Mouse (Mus musculus) neural tube, embryonic 15.5 days (tissue): ENCODE data around the gene Ica1. TPM values are rescaled to one million over a fixed set of nuclear protein-coding genes. Genes with fewer than 3 reads are reported as not detected.

Experiments used
- ATAC-seq: fragments of 200-750 bp; cut with Nextera tagmentation; 2 replicates; pipeline ENCODE4 v1.8.0; 2017; ENCODE audit warnings: mild to moderate bottlenecking, moderate TSS enrichment, moderate library complexity; ENCODE audit not compliant: low FRiP score
- H3K27ac ChIP-seq: fragments of 300-500 bp; sonication (generic); replicated peaks from 2 replicates; pipeline ENCODE4 v1.5.1; 2015; ENCODE audit warnings: mild to moderate bottlenecking, inconsistent platforms
- H3K27me3 ChIP-seq: fragments of 300-500 bp; sonication (generic); replicated peaks from 2 replicates; pipeline ENCODE4 v1.6.1; 2015; ENCODE audit warnings: inconsistent platforms
- H3K36me3 ChIP-seq: fragments of 300-500 bp; sonication (generic); 2 replicates; pipeline ENCODE4 v1.6.1; 2015; ENCODE audit warnings: inconsistent platforms
- H3K4me1 ChIP-seq: fragments of 300-500 bp; sonication (generic); 2 replicates; pipeline ENCODE4 v1.6.1; 2015; ENCODE audit warnings: inconsistent platforms
- H3K4me2 ChIP-seq: fragments of 300-500 bp; sonication (generic); 2 replicates; pipeline ENCODE4 v1.6.1; 2015; ENCODE audit warnings: inconsistent platforms, mild to moderate bottlenecking, moderate library complexity
- H3K4me3 ChIP-seq: fragments of 300-500 bp; sonication (generic); replicated peaks from 2 replicates; pipeline ENCODE4 v1.5.1; 2015; ENCODE audit warnings: mild to moderate bottlenecking, inconsistent platforms
- H3K9ac ChIP-seq: fragments of 300-500 bp; sonication (generic); replicated peaks from 2 replicates; pipeline ENCODE4 v1.6.1; 2015; ENCODE audit warnings: mild to moderate bottlenecking, inconsistent platforms
- H3K9me3 ChIP-seq: fragments of 300-500 bp; sonication (generic); replicated peaks from 2 replicates; pipeline ENCODE4 v1.6.1; 2016; ENCODE audit warnings: inconsistent platforms
- WGBS: fragments of 180-500 bp; shearing (Covaris S2); methylation state at CpG from one replicate; pipeline ENCODE4 v1.1.7; 2015; ENCODE audit warnings: mixed read lengths; 5-methylcytosine and 5-hydroxymethylcytosine counted together
- polyA plus RNA-seq: library from polyadenylated mRNA; unstranded; fragments of >200 nt; fragmentation: Nextera tagmentation; extraction: Ambion mirVana; gene quantifications from 2 replicates; pipeline ENCODE4 v1.2.1, GENCODE M21; 2015

The Ica1 gene
- polyA plus RNA-seq, 1 experiment from 2014 or later, result 78.5 TPM

GRCm38 (mm10) chr6:8717967-8718366, 60.3 kb downstream of the Ica1 start:
- Histone ChIP-seq H3K27ac (no peak overlapping the region), H3K4me2 (no peak overlapping the region), H3K9me3 (no peaks in the 10 kb centered on the region), H3K36me3 (no peaks in the 10 kb centered on the region), H3K4me1 (no peaks in the 10 kb centered on the region), H3K27me3 (no peaks in the 10 kb centered on the region), H3K9ac (no peak overlapping the region), H3K4me3 (no peak overlapping the region)
- WGBS, result 91% methylated on average over 7 of the region's 7 CpGs
- ATAC-seq, result no peak

GRCm38 (mm10) chr6:8716539-8716938, 61.7 kb downstream of the Ica1 start:
- Histone ChIP-seq H3K4me2 (no peak overlapping the region), H3K9ac (no peak overlapping the region), H3K4me1 (no peaks in the 10 kb centered on the region), H3K27ac (no peak overlapping the region), H3K9me3 (no peaks in the 10 kb centered on the region), H3K4me3 (no peak overlapping the region), H3K27me3 (no peaks in the 10 kb centered on the region), H3K36me3 (no peaks in the 10 kb centered on the region)
- no peak for ATAC-seq
- WGBS, result 89% methylated on average over 2 of the region's 2 CpGs

- Histone ChIP-seq H3K27me3 (no peaks in the 10 kb centered on the region), H3K4me2 (no peak overlapping the region), H3K4me1 (no peaks in the 10 kb centered on the region), H3K4me3 (no peak overlapping the region), H3K9me3 (no peaks in the 10 kb centered on the region), H3K9ac (no peak overlapping the region), H3K36me3 (no peaks in the 10 kb centered on the region), H3K27ac (no peak overlapping the region)
- 88% methylated on average over 5 of the region's 5 CpGs for WGBS
- ATAC-seq, result no peak
These were observed 67.0 kb downstream of the Ica1 start for GRCm38 (mm10) chr6:8711246-8711645.

- H3K4me3 ChIP-seq, result no peak overlapping the region
- H3K9ac ChIP-seq, result no peak overlapping the region
- 55% methylated on average over 12 of the region's 12 CpGs for WGBS
- no peak overlapping the region for H3K4me2 ChIP-seq
- no peaks in the 10 kb centered on the region for H3K27me3 ChIP-seq
- ATAC-seq, result no peak
- no peak overlapping the region for H3K27ac ChIP-seq
- no peaks in the 10 kb centered on the region for H3K36me3 ChIP-seq
- peaks cover 10% of the 10 kb centered on the region; the same call in 1 of the 2 replicates for H3K4me1 ChIP-seq
- H3K9me3 ChIP-seq, result no peaks in the 10 kb centered on the region
These were observed 83.4 kb downstream of the Ica1 start for GRCm38 (mm10) chr6:8694636-8695514.

GRCm38 (mm10) chr6:8693926-8694635, 84.2 kb downstream of the Ica1 start:
- 12% methylated on average over 10 of the region's 10 CpGs for WGBS
- Histone ChIP-seq H3K9ac (no peak overlapping the region), H3K9me3 (no peaks in the 10 kb centered on the region), H3K27me3 (no peaks in the 10 kb centered on the region), H3K27ac (no peak overlapping the region), H3K4me2 (no peak overlapping the region), H3K36me3 (no peaks in the 10 kb centered on the region), H3K4me1 (peaks cover 10% of the 10 kb centered on the region; the same call in 1 of the 2 replicates), H3K4me3 (no peak overlapping the region)
- no peak for ATAC-seq

- H3K9ac ChIP-seq, result no peak overlapping the region
- no peak for ATAC-seq
- H3K4me3 ChIP-seq, result no peak overlapping the region
- H3K4me2 ChIP-seq, result no peak overlapping the region
- no peaks in the 10 kb centered on the region for H3K27me3 ChIP-seq
- peaks cover 10% of the 10 kb centered on the region; the same call in 1 of the 2 replicates for H3K4me1 ChIP-seq
- WGBS, result 40% methylated on average over 11 of the region's 11 CpGs
- H3K36me3 ChIP-seq, result no peaks in the 10 kb centered on the region
- no peak overlapping the region for H3K27ac ChIP-seq
- H3K9me3 ChIP-seq, result no peaks in the 10 kb centered on the region
These were observed 85.0 kb downstream of the Ica1 start for GRCm38 (mm10) chr6:8693141-8693881.

- Histone ChIP-seq H3K36me3 (no peaks in the 10 kb centered on the region), H3K4me1 (peaks cover 10% of the 10 kb centered on the region; the same call in 1 of the 2 replicates)
- WGBS, result 74% methylated on average over 2 of the region's 2 CpGs
These were observed 86.9 kb downstream of the Ica1 start for GRCm38 (mm10) chr6:8691199-8691975.

GRCm38 (mm10) chr6:8690441-8690840, 87.8 kb downstream of the Ica1 start:
- Histone ChIP-seq H3K27me3 (no peaks in the 10 kb centered on the region), H3K9ac (no peak overlapping the region), H3K4me3 (no peak overlapping the region), H3K4me1 (peaks cover 10% of the 10 kb centered on the region; the same call in 1 of the 2 replicates), H3K27ac (no peak overlapping the region), H3K4me2 (no peak overlapping the region), H3K36me3 (no peaks in the 10 kb centered on the region), H3K9me3 (no peaks in the 10 kb centered on the region)
- 69% methylated on average over 3 of the region's 3 CpGs for WGBS
- no peak for ATAC-seq

More at GRCm38 (mm10) chr6:8691199-8691975, 86.9 kb downstream of the Ica1 start:
- Histone ChIP-seq H3K9me3 (no peaks in the 10 kb centered on the region), H3K27ac (no peak overlapping the region), H3K27me3 (no peaks in the 10 kb centered on the region), H3K9ac (no peak overlapping the region), H3K4me3 (no peak overlapping the region), H3K4me2 (no peak overlapping the region)
- no peak for ATAC-seq

GRCm38 (mm10) chr6:8686678-8687580, 91.4 kb downstream of the Ica1 start:
- Histone ChIP-seq H3K4me2 (no peak overlapping the region), H3K36me3 (no peaks in the 10 kb centered on the region), H3K27me3 (no peaks in the 10 kb centered on the region), H3K4me1 (no peaks in the 10 kb centered on the region), H3K27ac (no peak overlapping the region), H3K9ac (no peak overlapping the region), H3K4me3 (no peak overlapping the region), H3K9me3 (no peaks in the 10 kb centered on the region)
- no peak for ATAC-seq
- 87% methylated on average over 14 of the region's 14 CpGs for WGBS

GRCm38 (mm10) chr6:8683379-8683778, 94.9 kb downstream of the Ica1 start:
- no peaks in the 10 kb centered on the region for H3K9me3 ChIP-seq
- H3K27ac ChIP-seq, result no peak overlapping the region
- no peaks in the 10 kb centered on the region for H3K36me3 ChIP-seq
- H3K9ac ChIP-seq, result no peak overlapping the region
- no peaks in the 10 kb centered on the region for H3K4me1 ChIP-seq
- H3K4me3 ChIP-seq, result no peak overlapping the region
- no peak overlapping the region for H3K4me2 ChIP-seq
- WGBS, result 86% methylated on average over 10 of the region's 10 CpGs
- H3K27me3 ChIP-seq, result no peaks in the 10 kb centered on the region
- no peak for ATAC-seq
